Mouse (Mus musculus): Measurements from ENCODE around the gene Utrn. TPM values are rescaled to one million over a fixed set of nuclear protein-coding genes. Genes with fewer than 3 reads are reported as not detected.

Utrn gene
- total and polyA plus RNA-seq, 3 experiments, result 18.8 to 68.1 (median 61.8) TPM

DNA sequence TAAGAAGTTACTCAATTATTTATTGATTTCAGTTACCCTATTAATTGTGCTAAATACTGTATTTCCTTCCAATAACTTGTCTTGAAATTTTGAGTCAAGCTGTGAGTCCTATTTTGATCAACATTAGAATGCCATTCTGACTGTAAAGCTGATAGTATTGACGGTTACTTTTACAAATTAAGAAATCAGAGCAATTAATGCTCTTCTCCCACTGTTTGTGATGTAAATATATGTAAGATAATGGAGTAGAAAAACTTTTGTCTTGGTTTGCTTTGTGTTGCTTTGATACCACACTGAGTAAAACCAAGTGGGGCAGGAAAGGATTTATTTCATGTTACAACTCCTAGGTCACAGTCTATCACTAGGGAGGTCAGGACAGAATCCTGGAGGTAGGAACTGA, 327.4 kb downstream of the Utrn start:
- 89% methylated on average over 1 of the region's 1 CpGs for WGBS
- no peaks in the 10 kb centered on the region for H3K4me1 ChIP-seq (ENCODE audit: control insufficient read depth, insufficient read depth, low read length)
- no peak for TF ChIP-seq POLR2A (IDR thresholded peaks at IDR 0.05; ENCODE audit: insufficient read depth, low read depth, low read length)
- no peak for TF ChIP-seq CTCF (IDR thresholded peaks at IDR 0.05)
- no peak for TF ChIP-seq EP300 (IDR thresholded peaks at IDR 0.05; ENCODE audit: insufficient read depth, low read depth, low read length)
- intact Hi-C loops (cut with DNase I), result no loop called here
- no peak overlapping the region for H3K4me3 ChIP-seq
- H3K27me3 ChIP-seq (ENCODE audit: control insufficient read depth, insufficient read depth, low read length), result no peaks in the 10 kb centered on the region
- no peak overlapping the region for H3K9ac ChIP-seq (ENCODE audit: low read depth, low read length)
- H3K27ac ChIP-seq, result no peak overlapping the region
- 0 out of 2 replicates have a peak, but pooled peaks cover 2% of the 10 kb centered on the region for H3K79me2 ChIP-seq (replicated peaks; ENCODE audit: control insufficient read depth, insufficient read depth, low read length)
- no peaks in the 10 kb centered on the region for H3K36me3 ChIP-seq (ENCODE audit: control insufficient read depth, insufficient read depth, low read length)
- no peak for DNase-seq

- H3K79me2 ChIP-seq (replicated peaks; ENCODE audit: control insufficient read depth, insufficient read depth, low read length), result no peaks in the 10 kb centered on the region; the same call in 1 of the 2 replicates
- H3K36me3 ChIP-seq (ENCODE audit: control insufficient read depth, insufficient read depth, low read length), result no peaks in the 10 kb centered on the region
- H3K27me3 ChIP-seq (ENCODE audit: control insufficient read depth, insufficient read depth, low read length), result no peaks in the 10 kb centered on the region
- H3K27ac ChIP-seq, result no peak overlapping the region
- H3K4me3 ChIP-seq, result no peak overlapping the region
- no peaks in the 10 kb centered on the region for H3K4me1 ChIP-seq (ENCODE audit: control insufficient read depth, insufficient read depth, low read length)
- TF ChIP-seq EP300 (IDR thresholded peaks at IDR 0.05; ENCODE audit: insufficient read depth, low read depth, low read length) (no peak), POLR2A (IDR thresholded peaks at IDR 0.05; ENCODE audit: insufficient read depth, low read depth, low read length) (no peak), CTCF (IDR thresholded peaks at IDR 0.05) (no peak)
- 100% methylated on average over 1 of the region's 1 CpGs for WGBS
- H3K9ac ChIP-seq (ENCODE audit: low read depth, low read length), result no peak overlapping the region
- DNase-seq, result no peak
- intact Hi-C loops (cut with DNase I), result no loop called here
These were observed 333.9 kb downstream of the Utrn start for GRCm38 (mm10) chr10:12535272-12535671.

- Histone ChIP-seq H3K27me3 (ENCODE audit: control insufficient read depth, insufficient read depth, low read length) (no peaks in the 10 kb centered on the region), H3K4me3 (no peak overlapping the region), H3K36me3 (ENCODE audit: control insufficient read depth, insufficient read depth, low read length) (no peaks in the 10 kb centered on the region), H3K4me1 (ENCODE audit: control insufficient read depth, insufficient read depth, low read length) (no peaks in the 10 kb centered on the region), H3K9ac (ENCODE audit: low read depth, low read length) (no peak overlapping the region), H3K79me2 (replicated peaks; ENCODE audit: control insufficient read depth, insufficient read depth, low read length) (no peaks in the 10 kb centered on the region; the same call in 1 of the 2 replicates), H3K27ac (no peak overlapping the region)
- TF ChIP-seq POLR2A (IDR thresholded peaks at IDR 0.05; ENCODE audit: insufficient read depth, low read depth, low read length), result no peak
- TF ChIP-seq EP300 (IDR thresholded peaks at IDR 0.05; ENCODE audit: insufficient read depth, low read depth, low read length), result no peak
- no peak for TF ChIP-seq CTCF (IDR thresholded peaks at IDR 0.05)
- WGBS, result 77% methylated on average over 3 of the region's 3 CpGs
- no peak for DNase-seq
- intact Hi-C loops (cut with DNase I), result no loop called here
These were observed 334.4 kb downstream of the Utrn start for GRCm38 (mm10) chr10:12534801-12535200.

- TF ChIP-seq POLR2A (IDR thresholded peaks at IDR 0.05; ENCODE audit: insufficient read depth, low read depth, low read length) (no peak), EP300 (IDR thresholded peaks at IDR 0.05; ENCODE audit: insufficient read depth, low read depth, low read length) (no peak), CTCF (IDR thresholded peaks at IDR 0.05) (no peak)
- DNase-seq, result no peak
- no peaks in the 10 kb centered on the region for H3K36me3 ChIP-seq (ENCODE audit: control insufficient read depth, insufficient read depth, low read length)
- intact Hi-C loops (cut with DNase I), result no loop called here
- H3K4me3 ChIP-seq, result no peak overlapping the region
- H3K79me2 ChIP-seq (replicated peaks; ENCODE audit: control insufficient read depth, insufficient read depth, low read length), result no peaks in the 10 kb centered on the region; the same call in 1 of the 2 replicates
- WGBS, result 82% methylated on average over 3 of the region's 3 CpGs
- H3K27ac ChIP-seq, result no peak overlapping the region
- no peaks in the 10 kb centered on the region for H3K27me3 ChIP-seq (ENCODE audit: control insufficient read depth, insufficient read depth, low read length)
- no peak overlapping the region for H3K9ac ChIP-seq (ENCODE audit: low read depth, low read length)
- H3K4me1 ChIP-seq (ENCODE audit: control insufficient read depth, insufficient read depth, low read length), result no peaks in the 10 kb centered on the region
These were observed 334.9 kb downstream of the Utrn start for GRCm38 (mm10) chr10:12534301-12534700.

DNA sequence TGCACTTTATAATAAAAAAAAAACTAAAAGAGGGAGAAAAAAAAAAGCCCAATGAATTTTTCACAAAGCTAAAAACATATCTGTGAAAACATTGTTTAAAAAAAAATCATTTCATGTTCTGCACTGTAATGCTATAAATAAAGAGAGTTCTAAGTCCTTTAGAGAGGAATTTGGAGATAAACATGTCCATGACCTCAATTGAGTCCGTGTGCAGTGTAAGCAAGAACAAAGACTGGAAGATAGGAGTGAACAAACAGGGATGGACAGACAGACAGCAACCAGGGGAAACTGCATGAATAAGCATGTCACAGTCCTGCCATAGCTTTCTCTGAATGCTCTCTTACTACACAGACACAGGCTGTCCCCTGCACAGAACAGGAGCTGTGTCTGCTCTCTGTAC, 347.1 kb downstream of the Utrn start:
- Histone ChIP-seq H3K36me3 (ENCODE audit: control insufficient read depth, insufficient read depth, low read length) (peaks cover 4% of the 10 kb centered on the region), H3K27me3 (ENCODE audit: control insufficient read depth, insufficient read depth, low read length) (no peaks in the 10 kb centered on the region), H3K79me2 (replicated peaks; ENCODE audit: control insufficient read depth, insufficient read depth, low read length) (no peaks in the 10 kb centered on the region), H3K4me1 (ENCODE audit: control insufficient read depth, insufficient read depth, low read length) (peaks cover 1% of the 10 kb centered on the region; the same call in 1 of the 2 replicates), H3K27ac (no peak overlapping the region), H3K9ac (ENCODE audit: low read depth, low read length) (no peak overlapping the region), H3K4me3 (no peak overlapping the region)
- intact Hi-C loops (cut with DNase I), result no loop called here
- no peak for TF ChIP-seq EP300 (IDR thresholded peaks at IDR 0.05; ENCODE audit: insufficient read depth, low read depth, low read length)
- no peak for TF ChIP-seq CTCF (IDR thresholded peaks at IDR 0.05)
- TF ChIP-seq POLR2A (IDR thresholded peaks at IDR 0.05; ENCODE audit: insufficient read depth, low read depth, low read length), result no peak
- 27% methylated on average over 1 of the region's 1 CpGs for WGBS
- no peak for DNase-seq

DNA sequence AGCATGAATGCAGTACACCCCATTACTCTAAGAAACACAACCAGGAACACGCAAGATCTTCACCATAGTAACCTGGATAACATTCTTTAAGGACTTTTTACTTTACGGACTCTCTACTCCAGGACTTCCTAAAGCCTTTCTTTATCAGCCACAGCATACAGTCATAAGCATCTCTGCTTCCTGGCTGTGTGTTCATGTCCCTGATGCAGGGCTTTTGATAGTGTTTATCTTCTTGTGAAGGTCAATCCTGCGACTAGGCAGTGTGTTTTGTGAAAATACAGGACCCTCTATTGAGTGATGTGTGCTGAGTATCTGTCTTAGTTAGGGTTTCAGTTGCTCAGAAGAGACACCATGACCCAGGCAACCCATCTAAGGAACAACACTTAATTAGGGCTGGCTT, 351.0 kb downstream of the Utrn start:
- no peak overlapping the region for H3K4me3 ChIP-seq
- WGBS, result 64% methylated on average over 3 of the region's 3 CpGs
- TF ChIP-seq EP300 (IDR thresholded peaks at IDR 0.05; ENCODE audit: insufficient read depth, low read depth, low read length) (no peak), POLR2A (IDR thresholded peaks at IDR 0.05; ENCODE audit: insufficient read depth, low read depth, low read length) (no peak), CTCF (IDR thresholded peaks at IDR 0.05) (no peak)
- H3K36me3 ChIP-seq (ENCODE audit: control insufficient read depth, insufficient read depth, low read length), result peaks cover 4% of the 10 kb centered on the region
- no peak for DNase-seq
- H3K79me2 ChIP-seq (replicated peaks; ENCODE audit: control insufficient read depth, insufficient read depth, low read length), result no peaks in the 10 kb centered on the region
- H3K27ac ChIP-seq, result no peak overlapping the region
- H3K27me3 ChIP-seq (ENCODE audit: control insufficient read depth, insufficient read depth, low read length), result no peaks in the 10 kb centered on the region
- intact Hi-C loops (cut with DNase I), result no loop called here
- no peak overlapping the region for H3K9ac ChIP-seq (ENCODE audit: low read depth, low read length)
- H3K4me1 ChIP-seq (ENCODE audit: control insufficient read depth, insufficient read depth, low read length), result peaks cover 1% of the 10 kb centered on the region; the same call in 1 of the 2 replicates
